Mouse (Mus musculus) heart, embryonic 11.5 days (tissue): ENCODE results near the gene Tac2. TPM values are rescaled to one million over a fixed set of nuclear protein-coding genes. Genes with fewer than 3 reads are reported as not detected.

Source experiments
- ATAC-seq: fragments of 200-750 bp; cut with Nextera tagmentation; replicated peaks from 2 replicates; pipeline ENCODE4 v1.8.0; 2017; ENCODE audit warnings: moderate library complexity; ENCODE audit not compliant: insufficient number of reproducible peaks, low FRiP score, low TSS enrichment
- H3K27ac ChIP-seq: fragments of 300-500 bp; sonication (generic); 2 replicates; pipeline ENCODE4 v1.5.1; 2014; ENCODE audit warnings: mild to moderate bottlenecking, low read depth, low read length
- H3K27me3 ChIP-seq: fragments of 300-500 bp; sonication (generic); 2 replicates; pipeline ENCODE4 v1.6.1; 2014; ENCODE audit warnings: mild to moderate bottlenecking, low read length, mixed read lengths; ENCODE audit not compliant: control insufficient read depth, insufficient read depth
- H3K36me3 ChIP-seq: fragments of 300-500 bp; sonication (generic); 2 replicates; pipeline ENCODE4 v1.6.1; 2014; ENCODE audit warnings: mild to moderate bottlenecking, low read length, moderate library complexity, mixed read lengths; ENCODE audit not compliant: control insufficient read depth, insufficient read depth
- H3K4me1 ChIP-seq: fragments of 300-500 bp; sonication (generic); 2 replicates; pipeline ENCODE4 v1.6.1; 2014; ENCODE audit warnings: low read length; ENCODE audit not compliant: control insufficient read depth, insufficient read depth
- H3K4me2 ChIP-seq: fragments of 300-500 bp; sonication (generic); 2 replicates; pipeline ENCODE4 v1.6.1; 2014; ENCODE audit warnings: mild to moderate bottlenecking, moderate library complexity
- H3K4me3 ChIP-seq: fragments of 300-500 bp; sonication (generic); 2 replicates; pipeline ENCODE4 v1.5.1; 2014; ENCODE audit warnings: low read depth, low read length
- H3K9ac ChIP-seq: fragments of 300-500 bp; sonication (generic); 2 replicates; pipeline ENCODE4 v1.6.1; 2014; ENCODE audit warnings: mild to moderate bottlenecking, low read depth, low read length, moderate library complexity
- H3K9me3 ChIP-seq: fragments of 300-500 bp; sonication (generic); replicated peaks from 2 replicates; pipeline ENCODE4 v1.6.1; 2016; ENCODE audit warnings: low read length; ENCODE audit not compliant: control insufficient read depth
- WGBS: fragments of 180-500 bp; shearing (Covaris S2); extraction: QIAGEN DNeasy Blood & Tissue Kit; methylation state at CpG from one replicate; pipeline ENCODE4 v1.1.7; 2014; ENCODE audit not compliant: insufficient replicate concordance; 5-methylcytosine and 5-hydroxymethylcytosine counted together
- polyA plus RNA-seq: library from polyadenylated mRNA; unstranded; fragments of >200 nt; fragmentation: Nextera tagmentation; extraction: Ambion mirVana; gene quantifications from 2 replicates; pipeline ENCODE4 v1.2.1, GENCODE M21; 2014

Gene Tac2
- polyA plus RNA-seq, 1 experiment from 2014 or later: 6.4 TPM

- WGBS: 66% methylated on average over 5 of the region's 5 CpGs
- Histone ChIP-seq H3K4me2 (no peak overlapping the region), H3K4me3 (no peak overlapping the region)
Measured at GRCm38 (mm10) chr10:127744661-127745060, 20.4 kb downstream of the Tac2 start.

GRCm38 (mm10) chr10:127745886-127746285 lies 21.6 kb downstream of the Tac2 start:
- no peak for ATAC-seq
- Histone ChIP-seq H3K9me3 (no peaks in the 10 kb centered on the region), H3K9ac (no peak overlapping the region), H3K4me1 (peaks cover 11% of the 10 kb centered on the region), H3K4me3 (no peak overlapping the region), H3K27ac (no peak overlapping the region), H3K4me2 (no peak overlapping the region), H3K27me3 (no peaks in the 10 kb centered on the region), H3K36me3 (peaks cover 24% of the 10 kb centered on the region)
- WGBS: 65% methylated on average over 4 of the region's 5 CpGs

More at GRCm38 (mm10) chr10:127744661-127745060, 20.4 kb downstream of the Tac2 start:
- no peak for ATAC-seq
- H3K4me1 ChIP-seq: peaks cover 15% of the 10 kb centered on the region
- H3K9ac ChIP-seq: no peak overlapping the region
- peaks cover 24% of the 10 kb centered on the region for H3K36me3 ChIP-seq
- H3K27me3 ChIP-seq: no peaks in the 10 kb centered on the region
- no peak overlapping the region for H3K27ac ChIP-seq
- H3K9me3 ChIP-seq: no peaks in the 10 kb centered on the region

GRCm38 (mm10) chr10:127747254-127747653 lies 23.0 kb downstream of the Tac2 start:
- no peaks in the 10 kb centered on the region for H3K27me3 ChIP-seq
- H3K36me3 ChIP-seq: peaks cover 24% of the 10 kb centered on the region
- 84% methylated on average over 8 of the region's 8 CpGs for WGBS
- H3K4me2 ChIP-seq: peak overlapping the region; percentile 61
- H3K4me3 ChIP-seq: no peak overlapping the region
- no peaks in the 10 kb centered on the region for H3K9me3 ChIP-seq
- H3K27ac ChIP-seq: 0 out of 2 replicates have a peak overlapping the region, but pooled peaks have one; percentile 8
- no peak for ATAC-seq
- H3K9ac ChIP-seq: no peak overlapping the region
- H3K4me1 ChIP-seq: peaks cover 11% of the 10 kb centered on the region; the same call in 1 of the 2 replicates

- no peak; the same call in 1 of the 2 replicates for ATAC-seq
- H3K4me1 ChIP-seq: peaks cover 11% of the 10 kb centered on the region; the same call in 1 of the 2 replicates
- peaks cover 8% of the 10 kb centered on the region for H3K36me3 ChIP-seq
- peak overlapping the region; percentile 45 for H3K4me3 ChIP-seq
- 9% methylated on average over 8 of the region's 8 CpGs for WGBS
- peak overlapping the region; percentile 70 for H3K27ac ChIP-seq
- no peaks in the 10 kb centered on the region for H3K27me3 ChIP-seq
- peak overlapping the region; percentile 64 for H3K9ac ChIP-seq
- no peaks in the 10 kb centered on the region for H3K9me3 ChIP-seq
- peak overlapping the region; percentile 61 for H3K4me2 ChIP-seq
Measured at GRCm38 (mm10) chr10:127748847-127749612, 24.8 kb downstream of the Tac2 start.

- ATAC-seq: no peak
- Histone ChIP-seq H3K9ac (peak overlapping the region; percentile 64), H3K9me3 (no peaks in the 10 kb centered on the region), H3K4me2 (peak overlapping the region; percentile 61), H3K36me3 (no peaks in the 10 kb centered on the region; the same call in 1 of the 2 replicates), H3K4me1 (peaks cover 14% of the 10 kb centered on the region; the same call in 1 of the 2 replicates), H3K27ac (peak overlapping the region; percentile 70), H3K27me3 (no peaks in the 10 kb centered on the region), H3K4me3 (peak overlapping the region; percentile 45)
- WGBS: 41% methylated on average over 24 of the region's 24 CpGs
Measured at GRCm38 (mm10) chr10:127750136-127750777, 26.0 kb downstream of the Tac2 start.

GRCm38 (mm10) chr10:127751548-127751947 lies 27.3 kb downstream of the Tac2 start, which contains the start of gene Gpr182:
TSS of gene Gpr182 (minus strand) at chr10:127751732.
- H3K36me3 ChIP-seq: no peaks in the 10 kb centered on the region; the same call in 1 of the 2 replicates
- peak within 1 kb of the TSS; percentile 29; the same call in 1 of the 2 replicates for H3K27ac ChIP-seq
- H3K9ac ChIP-seq: peak within 1 kb of the TSS; percentile 64
- no peaks in the 10 kb centered on the region for H3K9me3 ChIP-seq
- H3K4me1 ChIP-seq: peaks cover 14% of the 10 kb centered on the region; the same call in 1 of the 2 replicates
- peak within 1 kb of the TSS; percentile 45 for H3K4me3 ChIP-seq
- peak within 1 kb of the TSS; percentile 61 for H3K4me2 ChIP-seq
- H3K27me3 ChIP-seq: no peaks in the 10 kb centered on the region
- 34% methylated on average over 8 of the region's 8 CpGs for WGBS
- ATAC-seq: no peak

- H3K4me3 ChIP-seq: no peak overlapping the region
- H3K36me3 ChIP-seq: no peaks in the 10 kb centered on the region; the same call in 1 of the 2 replicates
- H3K9me3 ChIP-seq: no peaks in the 10 kb centered on the region
- H3K27ac ChIP-seq: peak overlapping the region; percentile 59; the same call in 1 of the 2 replicates
- no peak for ATAC-seq
- peaks cover 4% of the 10 kb centered on the region; the same call in 1 of the 2 replicates for H3K4me1 ChIP-seq
- WGBS: 62% methylated on average over 6 of the region's 6 CpGs
- H3K27me3 ChIP-seq: no peaks in the 10 kb centered on the region
- no peak overlapping the region for H3K4me2 ChIP-seq
- no peak overlapping the region for H3K9ac ChIP-seq
Measured at GRCm38 (mm10) chr10:127754566-127755166, 30.4 kb downstream of the Tac2 start.

GRCm38 (mm10) chr10:127755246-127755645 lies 31.0 kb downstream of the Tac2 start:
- H3K27me3 ChIP-seq: no peaks in the 10 kb centered on the region
- no peak overlapping the region for H3K4me2 ChIP-seq
- 49% methylated on average over 3 of the region's 3 CpGs for WGBS
- H3K4me3 ChIP-seq: no peak overlapping the region
- no peak overlapping the region for H3K9ac ChIP-seq
- H3K36me3 ChIP-seq: no peaks in the 10 kb centered on the region
- no peak for ATAC-seq
- no peaks in the 10 kb centered on the region for H3K9me3 ChIP-seq
- 0 out of 2 replicates have a peak, but pooled peaks cover 3% of the 10 kb centered on the region for H3K4me1 ChIP-seq
- H3K27ac ChIP-seq: peak overlapping the region; percentile 59; the same call in 1 of the 2 replicates
